Mouse (Mus musculus) lung, embryonic 16.5 days (tissue): ENCODE data around the gene Met. TPM values are rescaled to one million over a fixed set of nuclear protein-coding genes. Genes with fewer than 3 reads are reported as not detected.

Experiments used
- ATAC-seq: fragments of 200-750 bp; cut with Nextera tagmentation; 2 replicates; pipeline ENCODE4 v1.8.0; 2017; ENCODE audit warnings: low read depth, mild to moderate bottlenecking, moderate library complexity
- H3K27ac ChIP-seq: fragments of 300-500 bp; sonication (generic); 2 replicates; pipeline ENCODE4 v1.5.1; 2014; ENCODE audit warnings: mild to moderate bottlenecking, control low read depth, low read length
- H3K27me3 ChIP-seq: fragments of 300-500 bp; sonication (generic); 2 replicates; pipeline ENCODE4 v1.6.1; 2014; ENCODE audit warnings: low read depth, low read length, mixed read lengths; ENCODE audit not compliant: control insufficient read depth, insufficient read depth
- H3K36me3 ChIP-seq: fragments of 300-500 bp; sonication (generic); 2 replicates; pipeline ENCODE4 v1.6.1; 2014; ENCODE audit warnings: low read length; ENCODE audit not compliant: control insufficient read depth, insufficient read depth
- H3K4me1 ChIP-seq: fragments of 300-500 bp; sonication (generic); replicated peaks from 2 replicates; pipeline ENCODE4 v1.6.1; 2014; ENCODE audit warnings: low read length, mixed read lengths; ENCODE audit not compliant: control insufficient read depth, insufficient read depth
- H3K4me2 ChIP-seq: fragments of 300-500 bp; sonication (generic); 2 replicates; pipeline ENCODE4 v1.6.1; 2014; ENCODE audit warnings: low read depth, low read length, control low read depth
- H3K4me3 ChIP-seq: fragments of 300-500 bp; sonication (generic); 2 replicates; pipeline ENCODE4 v1.5.1; 2014; ENCODE audit warnings: mild to moderate bottlenecking, low read length, control low read depth
- H3K9ac ChIP-seq: fragments of 300-500 bp; sonication (generic); 2 replicates; pipeline ENCODE4 v1.6.1; 2014; ENCODE audit warnings: low read length, control low read depth
- H3K9me3 ChIP-seq: fragments of 300-500 bp; sonication (generic); 2 replicates; pipeline ENCODE4 v1.6.1; 2016; ENCODE audit warnings: low read length; ENCODE audit not compliant: control insufficient read depth
- WGBS: fragments of 180-500 bp; shearing (Covaris S2); extraction: QIAGEN DNeasy Blood & Tissue Kit; methylation state at CpG from one replicate; pipeline ENCODE4 v1.1.7; 2014; 5-methylcytosine and 5-hydroxymethylcytosine counted together
- polyA plus RNA-seq: library from polyadenylated mRNA; unstranded; fragments of >200 nt; fragmentation: Nextera tagmentation; extraction: Ambion mirVana; gene quantifications from 2 replicates; pipeline ENCODE4 v1.2.1, GENCODE M21; 2015

Met gene
- polyA plus RNA-seq, 1 experiment from 2014 or later = 8.3 TPM

- 79% methylated on average over 7 of the region's 7 CpGs for WGBS
- Histone ChIP-seq H3K4me2 (no peak overlapping the region), H3K9me3 (no peaks in the 10 kb centered on the region), H3K27ac (no peak overlapping the region), H3K4me1 (0 out of 2 replicates have a peak, but pooled peaks cover 2% of the 10 kb centered on the region), H3K9ac (no peak overlapping the region), H3K4me3 (no peak overlapping the region), H3K36me3 (no peaks in the 10 kb centered on the region; the same call in 1 of the 2 replicates), H3K27me3 (no peaks in the 10 kb centered on the region)
- ATAC-seq = no peak
Measured at GRCm38 (mm10) chr6:17554263-17554662, 90.7 kb downstream of the Met start.

- Histone ChIP-seq H3K4me3 (no peak overlapping the region), H3K9me3 (no peaks in the 10 kb centered on the region), H3K36me3 (no peaks in the 10 kb centered on the region; the same call in 1 of the 2 replicates), H3K9ac (no peak overlapping the region), H3K27ac (no peak overlapping the region), H3K27me3 (no peaks in the 10 kb centered on the region), H3K4me2 (no peak overlapping the region), H3K4me1 (0 out of 2 replicates have a peak, but pooled peaks cover 3% of the 10 kb centered on the region)
- ATAC-seq = no peak
- 39% methylated on average over 3 of the region's 3 CpGs for WGBS
Measured at GRCm38 (mm10) chr6:17554757-17555156, 91.2 kb downstream of the Met start.

GRCm38 (mm10) chr6:17555719-17556118 is 92.1 kb downstream of the Met start:
- 0 out of 2 replicates have a peak, but pooled peaks have one; percentile 22 for ATAC-seq
- H3K4me1 ChIP-seq = 0 out of 2 replicates have a peak, but pooled peaks cover 8% of the 10 kb centered on the region
- no peak overlapping the region for H3K27ac ChIP-seq
- no peaks in the 10 kb centered on the region; the same call in 1 of the 2 replicates for H3K36me3 ChIP-seq
- no peaks in the 10 kb centered on the region for H3K9me3 ChIP-seq
- no peak overlapping the region for H3K9ac ChIP-seq
- 41% methylated on average over 7 of the region's 7 CpGs for WGBS
- H3K4me3 ChIP-seq = no peak overlapping the region
- H3K4me2 ChIP-seq = no peak overlapping the region
- H3K27me3 ChIP-seq = no peaks in the 10 kb centered on the region

- no peak overlapping the region for H3K9ac ChIP-seq
- H3K36me3 ChIP-seq = no peaks in the 10 kb centered on the region; the same call in 1 of the 2 replicates
- ATAC-seq = peak; percentile 52; the same call in 1 of the 2 replicates
- no peak overlapping the region for H3K4me2 ChIP-seq
- H3K4me3 ChIP-seq = no peak overlapping the region
- no peak overlapping the region for H3K27ac ChIP-seq
- 68% methylated on average over 4 of the region's 4 CpGs for WGBS
- H3K9me3 ChIP-seq = no peaks in the 10 kb centered on the region
- peaks cover 22% of the 10 kb centered on the region for H3K4me1 ChIP-seq
- H3K27me3 ChIP-seq = no peaks in the 10 kb centered on the region
Measured at GRCm38 (mm10) chr6:17559657-17560056, 96.1 kb downstream of the Met start.

- H3K4me3 ChIP-seq = no peak overlapping the region
- no peaks in the 10 kb centered on the region for H3K27me3 ChIP-seq
- H3K36me3 ChIP-seq = no peaks in the 10 kb centered on the region; the same call in 1 of the 2 replicates
- peaks cover 21% of the 10 kb centered on the region for H3K4me1 ChIP-seq
- no peak overlapping the region for H3K9ac ChIP-seq
- WGBS = 41% methylated on average over 2 of the region's 2 CpGs
- H3K27ac ChIP-seq = peak overlapping the region; percentile 33; the same call in 1 of the 2 replicates
- H3K9me3 ChIP-seq = no peaks in the 10 kb centered on the region
- ATAC-seq = peak; percentile 53
- no peak overlapping the region for H3K4me2 ChIP-seq
Measured at GRCm38 (mm10) chr6:17561347-17561746, 97.7 kb downstream of the Met start.

GRCm38 (mm10) chr6:17561886-17562285 is 98.3 kb downstream of the Met start:
- H3K4me3 ChIP-seq = no peak overlapping the region
- H3K4me2 ChIP-seq = no peak overlapping the region
- H3K9ac ChIP-seq = no peak overlapping the region
- peak overlapping the region; percentile 14; the same call in 1 of the 2 replicates for H3K27ac ChIP-seq
- WGBS = 23% methylated on average over 3 of the region's 3 CpGs
- peaks cover 21% of the 10 kb centered on the region for H3K4me1 ChIP-seq
- peak; percentile 68 for ATAC-seq
- H3K36me3 ChIP-seq = no peaks in the 10 kb centered on the region; the same call in 1 of the 2 replicates
- H3K27me3 ChIP-seq = no peaks in the 10 kb centered on the region
- H3K9me3 ChIP-seq = no peaks in the 10 kb centered on the region

GRCm38 (mm10) chr6:17562472-17563088 is 99.0 kb downstream of the Met start:
- Histone ChIP-seq H3K4me3 (no peak overlapping the region), H3K9me3 (no peaks in the 10 kb centered on the region), H3K27ac (peak overlapping the region; percentile 69), H3K4me2 (peak overlapping the region; percentile 19; the same call in 1 of the 2 replicates), H3K36me3 (no peaks in the 10 kb centered on the region; the same call in 1 of the 2 replicates), H3K4me1 (peaks cover 21% of the 10 kb centered on the region), H3K9ac (no peak overlapping the region), H3K27me3 (no peaks in the 10 kb centered on the region)
- peak; percentile 21; the same call in 1 of the 2 replicates for ATAC-seq
- 20% methylated on average over 10 of the region's 10 CpGs for WGBS

GRCm38 (mm10) chr6:17568702-17569352 is 105.2 kb downstream of the Met start:
- Histone ChIP-seq H3K36me3 (no peaks in the 10 kb centered on the region), H3K27ac (no peak overlapping the region), H3K9me3 (no peaks in the 10 kb centered on the region), H3K27me3 (no peaks in the 10 kb centered on the region), H3K4me2 (no peak overlapping the region), H3K4me3 (no peak overlapping the region), H3K9ac (no peak overlapping the region), H3K4me1 (peaks cover 3% of the 10 kb centered on the region; the same call in 1 of the 2 replicates)
- 68% methylated on average over 11 of the region's 11 CpGs for WGBS
- ATAC-seq = no peak

- H3K4me2 ChIP-seq = no peak overlapping the region
- no peak overlapping the region for H3K27ac ChIP-seq
- WGBS = 31% methylated on average over 5 of the region's 5 CpGs
- H3K27me3 ChIP-seq = no peaks in the 10 kb centered on the region
- H3K9me3 ChIP-seq = no peaks in the 10 kb centered on the region
- H3K36me3 ChIP-seq = no peaks in the 10 kb centered on the region
- peaks cover 3% of the 10 kb centered on the region; the same call in 1 of the 2 replicates for H3K4me1 ChIP-seq
- no peak overlapping the region for H3K4me3 ChIP-seq
- no peak overlapping the region for H3K9ac ChIP-seq
- no peak for ATAC-seq
Measured at GRCm38 (mm10) chr6:17573227-17573626, 109.6 kb downstream of the Met start.
